Comparison of ENCODE assay signal across 16 mouse cellular contexts in genomic region chr16:25083729-25084128, GRCm38 (mm10).
"Had no signal": no experiment of that assay in that cellular context is flagged by ENCODE, and none has a peak within 500 bp of the region (broad histone marks: within the 10 kb centered on the region; RNA-seq: fewer than 3 reads in every experiment).

No protein-coding gene starts in this region.

- H3K27me3 ChIP-seq: limb, embryonic 12.5 days; liver, embryonic 15.5 days; neural tube, embryonic 13.5 days had no signal

- H3K27ac ChIP-seq: left cerebral cortex, adult 2 months; limb, embryonic 12.5 days; liver, embryonic 15.5 days; midbrain, embryonic 10.5 days; neural tube, embryonic 13.5 days had no signal

- H3K36me3 ChIP-seq: limb, embryonic 12.5 days; liver, embryonic 15.5 days; midbrain, embryonic 10.5 days; neural tube, embryonic 13.5 days had no signal

- H3K4me2 ChIP-seq: limb, embryonic 12.5 days; liver, embryonic 11.5 days; liver, embryonic 15.5 days; neural tube, embryonic 13.5 days had no signal

- H3K4me3 ChIP-seq: left cerebral cortex, adult 2 months; limb, embryonic 12.5 days; liver, embryonic 15.5 days; midbrain, embryonic 10.5 days; neural tube, embryonic 13.5 days had no signal

- ATAC-seq: intestine, embryonic 16.5 days; lung, postnatal 0 days had no signal

- H3K9me3 ChIP-seq: limb, embryonic 12.5 days; liver, embryonic 15.5 days; midbrain, embryonic 10.5 days; neural tube, embryonic 13.5 days had no signal

- H3K4me1 ChIP-seq: limb, embryonic 12.5 days; liver, embryonic 15.5 days; midbrain, embryonic 10.5 days had no signal

- DNase-seq: kidney, adult 2 months; lung, adult 2 months; lung, postnatal 36 days; midbrain, embryonic 14.5 days; retina, postnatal 1 day; right cerebral cortex, postnatal 4 days; spleen, adult 18-20 months; thymus, postnatal 36 days had no signal

- H3K9ac ChIP-seq: limb, embryonic 12.5 days; liver, embryonic 15.5 days; neural tube, embryonic 13.5 days had no signal
